Mouse (Mus musculus) neutrophil, adult 5-6 weeks (primary cell): ENCODE data around the gene 9530077C05Rik. TPM values are rescaled to one million over a fixed set of nuclear protein-coding genes. Genes with fewer than 3 reads are reported as not detected.
A peak's percentile ranks its signal among the peaks of the same experiment; 100 is the strongest.
"Not testable (repeated sequence)": the region's sequence is repeated elsewhere in the genome, so short reads cannot be mapped to it uniquely, and the experiment has no call there.

Source experiments
- ATAC-seq: fragments of 151-379, 151-347 bp; 2 replicates; pipeline ENCODE4 v1.8.0; 2017; ENCODE audit warnings: mild to moderate bottlenecking, moderate TSS enrichment; ENCODE audit not compliant: insufficient number of reproducible peaks, poor library complexity, low FRiP score, severe bottlenecking; ENCODE audit errors: extremely low read depth
- total RNA-seq: library from RNA; stranded (forward); fragments of 200-1000 nt; gene quantifications from 2 replicates; pipeline ENCODE4 v1.2.3, GENCODE M21; 2017

The 9530077C05Rik gene
- total RNA-seq, 1 experiment from 2014 or later, result 15.4 TPM

DNA sequence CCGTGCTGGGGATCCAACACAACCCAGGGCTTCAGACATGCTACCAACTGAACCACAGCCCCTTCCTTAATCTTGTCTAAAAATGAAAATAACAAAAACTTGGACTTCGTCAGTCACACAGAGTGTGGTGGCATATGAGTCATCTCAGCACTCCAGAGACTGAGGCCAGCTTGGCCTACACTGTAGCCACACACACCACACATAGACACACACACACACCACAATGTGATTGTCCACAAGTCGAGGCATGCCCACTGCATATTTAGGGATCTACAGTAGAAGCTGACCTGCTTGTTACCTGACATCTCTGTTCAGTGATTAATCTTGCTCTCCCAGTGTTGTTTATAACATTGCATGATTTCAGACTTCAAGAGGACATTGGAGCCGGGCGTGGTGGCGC is 37.9 kb downstream of the 9530077C05Rik start:
- no peak for ATAC-seq

GRCm38 (mm10) chr9:22452697-22453096 is 41.4 kb downstream of the 9530077C05Rik start:
- no peak for ATAC-seq

DNA sequence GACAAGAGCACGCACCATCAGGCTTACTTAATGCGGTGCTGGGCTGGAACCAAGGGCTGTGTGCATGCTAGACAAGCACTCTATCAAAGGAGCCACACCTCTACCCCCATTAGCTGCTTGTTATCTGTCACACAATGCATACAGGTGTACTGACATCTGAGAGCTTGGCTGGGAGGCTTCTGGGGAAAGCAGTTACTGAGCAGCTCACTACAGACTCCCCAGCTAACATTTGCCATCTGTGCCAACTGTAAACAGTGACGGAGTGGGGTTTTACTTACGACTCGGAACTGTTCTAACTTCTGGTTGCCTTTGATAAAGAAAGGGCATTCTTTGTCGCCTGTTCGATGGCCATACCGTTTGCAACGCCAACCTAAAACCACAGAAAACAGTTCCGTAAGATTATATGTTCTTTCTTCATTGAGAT is 42.2 kb downstream of the 9530077C05Rik start:
- ATAC-seq, result no peak

- ATAC-seq, result not testable (repeated sequence)
Observed at GRCm38 (mm10) chr9:22453990-22454389, 42.7 kb downstream of the 9530077C05Rik start, which contains the start of gene Gm17545. Gm17545 (plus strand) TSS chr9:22454290.

DNA sequence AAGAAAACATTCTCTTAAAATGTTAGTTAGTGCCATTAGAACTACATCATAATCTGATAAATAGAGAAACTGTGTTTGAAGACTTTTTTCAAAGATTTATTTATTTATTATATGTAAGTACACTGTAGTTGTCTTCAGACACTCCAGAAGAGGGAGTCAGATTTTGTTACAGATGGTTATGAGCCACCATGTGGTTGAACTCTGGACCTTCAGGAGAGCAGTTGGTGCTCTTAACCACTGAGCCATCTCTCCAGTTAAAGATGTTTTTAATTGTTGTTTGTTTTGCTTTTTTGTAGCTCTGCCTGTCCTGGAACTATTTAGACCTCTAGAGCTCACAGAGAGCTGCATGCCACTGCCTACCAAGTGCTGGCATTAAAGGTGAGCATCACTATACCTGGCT is 43.7 kb downstream of the 9530077C05Rik start:
- ATAC-seq, result no peak

DNA sequence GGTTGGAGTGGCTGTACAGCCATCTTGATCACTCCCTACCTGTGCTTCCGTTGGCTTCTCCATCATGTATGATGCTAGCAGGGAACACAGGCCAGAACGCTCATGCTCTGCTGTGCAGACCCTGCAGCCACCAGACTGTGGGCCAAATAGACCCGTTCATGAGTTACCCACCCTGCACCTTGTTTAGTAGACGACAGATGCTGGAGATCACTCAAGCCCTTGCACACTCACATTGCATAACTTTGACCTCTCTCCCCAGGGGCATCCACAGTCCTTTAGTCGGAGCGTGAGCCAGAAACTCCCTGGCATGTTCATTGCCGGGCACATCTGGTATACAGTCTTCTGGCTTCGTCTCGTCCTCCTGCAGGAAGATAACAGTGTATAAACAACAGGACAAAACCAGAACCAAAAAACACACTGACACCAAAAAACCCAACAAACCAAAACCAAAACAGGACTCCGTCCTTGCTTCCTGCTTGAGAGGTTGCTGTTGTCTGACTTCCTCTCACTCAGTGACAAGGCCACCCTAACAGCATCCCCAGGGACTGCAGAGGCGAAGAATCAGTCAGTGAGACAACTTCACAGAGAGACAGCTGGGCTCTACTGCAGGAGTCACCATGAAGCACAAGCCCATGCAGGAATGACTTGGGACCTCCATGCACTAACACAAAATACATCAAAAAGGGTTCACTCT is 46.0 kb downstream of the 9530077C05Rik start:
- ATAC-seq, result peak; percentile 92

DNA sequence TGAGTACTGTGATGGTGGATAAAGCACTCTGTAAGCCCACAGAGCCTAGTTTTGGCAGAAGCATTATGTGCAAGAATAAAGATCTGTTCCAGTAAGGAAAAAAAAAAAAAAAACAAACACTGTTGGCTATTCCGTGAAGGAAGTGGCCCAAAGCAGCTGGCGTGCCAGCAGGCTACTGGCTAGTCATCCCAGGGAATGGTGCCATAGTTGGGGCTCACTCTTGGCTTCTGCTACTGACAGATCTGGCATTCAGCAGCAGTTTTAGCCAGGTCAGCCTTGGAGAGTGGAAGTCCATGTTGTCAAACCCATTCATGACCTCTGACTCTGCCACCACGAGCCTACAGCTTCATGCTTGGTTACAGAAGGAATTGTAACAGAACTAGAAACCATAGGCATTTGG is 50.6 kb downstream of the 9530077C05Rik start:
- ATAC-seq, result no peak

GRCm38 (mm10) chr9:22466212-22466611 is 54.9 kb downstream of the 9530077C05Rik start:
- no peak for ATAC-seq

- peak; percentile 42; the same call in 1 of the 2 replicates for ATAC-seq
Observed at GRCm38 (mm10) chr9:22467371-22468169, 56.3 kb downstream of the 9530077C05Rik start.

- ATAC-seq, result peak; percentile 83
Observed at GRCm38 (mm10) chr9:22468170-22468898, 57.0 kb downstream of the 9530077C05Rik start.

DNA sequence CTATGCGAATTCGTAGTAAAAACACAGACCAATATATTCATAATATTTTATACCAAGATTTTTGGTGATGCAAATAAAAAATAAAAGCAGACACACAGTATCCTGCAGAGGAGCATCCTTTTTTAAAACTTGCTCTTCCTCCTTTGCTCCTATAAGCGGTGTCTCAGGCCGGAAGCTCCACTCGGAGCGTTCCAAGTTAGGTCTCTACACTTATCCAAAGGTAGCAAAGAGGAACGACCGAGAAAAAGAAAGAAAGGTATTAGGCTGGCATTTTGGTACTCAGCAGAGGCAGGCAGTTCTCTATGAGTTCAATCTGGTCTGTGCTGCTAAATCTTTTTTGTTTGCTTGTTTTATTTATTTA is 57.6 kb downstream of the 9530077C05Rik start:
- ATAC-seq, result no peak

GRCm38 (mm10) chr9:22469643-22470042 is 58.3 kb downstream of the 9530077C05Rik start, which contains the start of gene Rp9:
Rp9 (minus strand) TSS chr9:22469743.
- no peak for ATAC-seq

- ATAC-seq, result peak; percentile 98
Observed at GRCm38 (mm10) chr9:22475424-22475868, 64.1 kb downstream of the 9530077C05Rik start, which contains the start of gene Bbs9. Bbs9 (plus strand) TSS chr9:22475715.

GRCm38 (mm10) chr9:22476265-22476664 is 65.0 kb downstream of the 9530077C05Rik start:
- no peak for ATAC-seq

DNA sequence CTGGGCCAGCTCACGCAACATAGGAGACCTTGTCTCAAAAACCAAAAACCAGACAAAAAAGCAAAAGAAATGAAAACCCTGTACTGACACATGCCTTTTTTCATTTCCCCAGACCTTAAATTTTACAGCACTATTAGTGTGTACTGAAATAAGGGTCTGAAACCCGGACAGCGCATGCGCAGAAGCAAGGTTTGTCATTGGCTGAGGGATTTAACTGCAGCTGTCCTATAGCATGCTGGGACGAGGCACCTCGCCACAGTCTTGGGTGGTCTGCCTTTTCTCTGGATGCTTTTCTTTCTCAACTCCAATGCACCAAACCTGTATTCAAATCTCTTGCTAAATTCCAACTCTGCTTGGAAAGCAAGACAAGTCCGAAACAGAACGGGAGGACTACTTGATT is 67.6 kb downstream of the 9530077C05Rik start:
- no peak for ATAC-seq

- ATAC-seq, result no peak
Observed at GRCm38 (mm10) chr9:22483866-22484561, 72.7 kb downstream of the 9530077C05Rik start.

DNA sequence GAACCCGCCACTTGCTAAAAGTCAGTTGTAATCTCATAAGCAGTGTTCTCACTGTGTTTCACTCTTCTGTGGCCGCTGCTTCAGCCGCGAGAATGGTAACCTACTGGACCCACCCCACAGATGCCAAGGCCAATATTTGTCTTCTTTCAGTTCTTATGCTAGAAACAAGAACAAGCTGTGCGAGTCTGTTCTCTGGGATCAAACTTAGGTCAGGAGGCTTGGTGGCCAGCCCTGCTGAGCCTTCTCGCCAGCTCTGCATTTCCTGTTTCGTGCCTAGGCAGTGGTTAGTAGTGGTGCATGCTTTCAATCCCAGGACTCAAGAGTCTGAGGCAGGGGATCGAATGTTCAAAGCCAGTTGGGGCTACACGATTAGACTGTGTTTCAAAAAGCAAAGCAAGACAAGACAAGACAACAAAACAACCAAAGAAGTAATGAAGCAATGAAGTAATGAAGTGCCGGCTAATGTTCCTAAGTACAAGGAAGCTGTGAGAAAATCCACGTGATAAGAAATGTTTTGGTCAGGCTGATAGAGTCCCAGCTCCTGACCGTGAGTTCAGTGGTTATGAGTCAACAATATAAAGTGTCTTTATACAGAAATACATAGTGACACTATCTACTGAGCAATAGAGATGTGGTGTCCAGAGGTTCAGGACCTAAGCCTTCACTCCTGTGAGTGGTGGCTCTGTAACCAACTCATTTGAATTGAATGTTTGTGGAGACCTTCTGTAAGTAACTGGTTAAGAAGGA is 73.4 kb downstream of the 9530077C05Rik start:
- no peak for ATAC-seq

GRCm38 (mm10) chr9:22486211-22486610 is 74.9 kb downstream of the 9530077C05Rik start:
- no peak for ATAC-seq
